Mouse (Mus musculus): ENCODE measurements around the gene Rbm42. TPM values are rescaled to one million over a fixed set of nuclear protein-coding genes. Genes with fewer than 3 reads are reported as not detected.

Rbm42 gene
- polyA plus RNA-seq (2014; fragmentation: Nextera tagmentation; extraction: Ambion mirVana) = 96.4 and 101 TPM in 2 replicates

GRCm38 (mm10) chr7:30649591-30650540, at the start of gene Rbm42:
Gene Rbm42 (minus strand): TSS chr7:30650317.
- Histone ChIP-seq H3K36me3 (ENCODE audit: control insufficient read depth, insufficient read depth, low read length) (peaks cover 51% of the 10 kb centered on the region), H3K4me2 (ENCODE audit: low read length) (peak within 1 kb of the TSS; percentile 96), H3K9me3 (ENCODE audit: control insufficient read depth, low read length) (no peaks in the 10 kb centered on the region), H3K9ac (ENCODE audit: low read length) (peak within 1 kb of the TSS; percentile 93), H3K27ac (ENCODE audit: low read depth) (peak within 1 kb of the TSS; percentile 54; the same call in 1 of the 2 replicates), H3K4me3 (ENCODE audit: low read depth, low read length) (peak within 1 kb of the TSS; percentile 96), H3K27me3 (replicated peaks; ENCODE audit: control insufficient read depth, insufficient read depth, low read length) (no peaks in the 10 kb centered on the region), H3K4me1 (replicated peaks; ENCODE audit: control insufficient read depth, insufficient read depth, low read length) (peaks cover 3% of the 10 kb centered on the region; the same call in 1 of the 2 replicates)
- peak; percentile 99 for DNase-seq (ENCODE audit: low spot score)
- WGBS = 2% methylated on average over 59 of the region's 59 CpGs
- peak; percentile 99 for ATAC-seq (replicated peaks; ENCODE audit: low FRiP score, low TSS enrichment, low read depth)

GRCm38 (mm10) chr7:30698589-30698988, 48.5 kb upstream of the Rbm42 start, which contains the start of gene 2200002J24Rik:
Gene 2200002J24Rik (plus strand): TSS chr7:30698926.
- no peak within 1 kb of the TSS for H3K9ac ChIP-seq (ENCODE audit: low read length)
- 41% methylated on average over 9 of the region's 9 CpGs for WGBS
- H3K27me3 ChIP-seq (replicated peaks; ENCODE audit: control insufficient read depth, insufficient read depth, low read length) = no peaks in the 10 kb centered on the region
- H3K36me3 ChIP-seq (ENCODE audit: control insufficient read depth, insufficient read depth, low read length) = no peaks in the 10 kb centered on the region
- no peak; the same call in 1 of the 2 replicates for ATAC-seq (replicated peaks; ENCODE audit: low FRiP score, low TSS enrichment, low read depth)
- DNase-seq (ENCODE audit: low spot score) = peak; percentile 54
- no peaks in the 10 kb centered on the region for H3K4me1 ChIP-seq (replicated peaks; ENCODE audit: control insufficient read depth, insufficient read depth, low read length)
- H3K9me3 ChIP-seq (ENCODE audit: control insufficient read depth, low read length) = no peaks in the 10 kb centered on the region
- no peak within 1 kb of the TSS for H3K4me3 ChIP-seq (ENCODE audit: low read depth, low read length)
- H3K4me2 ChIP-seq (ENCODE audit: low read length) = no peak within 1 kb of the TSS
- no peak within 1 kb of the TSS for H3K27ac ChIP-seq (ENCODE audit: low read depth)

DNA sequence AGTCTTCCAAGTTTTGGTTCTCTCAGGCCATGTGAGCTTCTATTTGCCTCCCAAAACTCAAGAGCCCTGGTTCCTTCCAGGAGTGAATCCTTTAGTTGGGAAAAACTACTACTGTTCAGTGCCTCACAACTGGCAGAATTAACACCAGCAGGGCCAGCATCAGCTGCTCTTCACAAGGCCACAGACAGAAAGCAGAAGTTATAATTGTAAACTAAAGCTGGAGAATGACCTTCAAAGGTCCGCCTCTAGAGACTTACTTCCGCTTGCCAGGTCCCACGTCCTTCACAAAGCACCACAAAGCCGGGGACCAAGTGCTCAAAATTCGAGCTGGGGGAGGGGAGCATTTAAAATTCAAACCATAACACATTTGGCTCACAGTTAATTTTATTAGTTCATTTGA, 48.0 kb upstream of the Rbm42 start:
- H3K27ac ChIP-seq (ENCODE audit: low read depth) = no peak overlapping the region
- no peaks in the 10 kb centered on the region for H3K4me1 ChIP-seq (replicated peaks; ENCODE audit: control insufficient read depth, insufficient read depth, low read length)
- ATAC-seq (replicated peaks; ENCODE audit: low FRiP score, low TSS enrichment, low read depth) = no peak
- H3K4me2 ChIP-seq (ENCODE audit: low read length) = no peak overlapping the region
- DNase-seq (ENCODE audit: low spot score) = no peak
- 59% methylated on average over 5 of the region's 5 CpGs for WGBS
- H3K4me3 ChIP-seq (ENCODE audit: low read depth, low read length) = no peak overlapping the region
- no peaks in the 10 kb centered on the region for H3K27me3 ChIP-seq (replicated peaks; ENCODE audit: control insufficient read depth, insufficient read depth, low read length)
- H3K9me3 ChIP-seq (ENCODE audit: control insufficient read depth, low read length) = no peaks in the 10 kb centered on the region
- H3K36me3 ChIP-seq (ENCODE audit: control insufficient read depth, insufficient read depth, low read length) = no peaks in the 10 kb centered on the region
- no peak overlapping the region for H3K9ac ChIP-seq (ENCODE audit: low read length)

- DNase-seq (ENCODE audit: low spot score) (no peak), ATAC-seq (replicated peaks; ENCODE audit: low FRiP score, low TSS enrichment, low read depth) (no peak)
- Histone ChIP-seq H3K4me1 (replicated peaks; ENCODE audit: control insufficient read depth, insufficient read depth, low read length) (no peaks in the 10 kb centered on the region), H3K4me2 (ENCODE audit: low read length) (no peak overlapping the region), H3K9me3 (ENCODE audit: control insufficient read depth, low read length) (no peaks in the 10 kb centered on the region), H3K27ac (ENCODE audit: low read depth) (no peak overlapping the region), H3K4me3 (ENCODE audit: low read depth, low read length) (no peak overlapping the region), H3K36me3 (ENCODE audit: control insufficient read depth, insufficient read depth, low read length) (no peaks in the 10 kb centered on the region), H3K27me3 (replicated peaks; ENCODE audit: control insufficient read depth, insufficient read depth, low read length) (peaks cover 15% of the 10 kb centered on the region), H3K9ac (ENCODE audit: low read length) (no peak overlapping the region)
- 74% methylated on average over 6 of the region's 6 CpGs for WGBS
Observed at GRCm38 (mm10) chr7:30688325-30688724, 38.2 kb upstream of the Rbm42 start.

GRCm38 (mm10) chr7:30683425-30683824, 33.3 kb upstream of the Rbm42 start:
- DNase-seq (ENCODE audit: low spot score) (no peak), ATAC-seq (replicated peaks; ENCODE audit: low FRiP score, low TSS enrichment, low read depth) (no peak)
- WGBS = 77% methylated on average over 2 of the region's 2 CpGs
- H3K9me3 ChIP-seq (ENCODE audit: control insufficient read depth, low read length) = peaks cover 2% of the 10 kb centered on the region; the same call in 1 of the 2 replicates
- H3K27me3 ChIP-seq (replicated peaks; ENCODE audit: control insufficient read depth, insufficient read depth, low read length) = peaks cover 15% of the 10 kb centered on the region
- H3K4me2 ChIP-seq (ENCODE audit: low read length) = no peak overlapping the region
- H3K9ac ChIP-seq (ENCODE audit: low read length) = no peak overlapping the region
- H3K4me3 ChIP-seq (ENCODE audit: low read depth, low read length) = no peak overlapping the region
- no peak overlapping the region for H3K27ac ChIP-seq (ENCODE audit: low read depth)
- H3K4me1 ChIP-seq (replicated peaks; ENCODE audit: control insufficient read depth, insufficient read depth, low read length) = no peaks in the 10 kb centered on the region
- H3K36me3 ChIP-seq (ENCODE audit: control insufficient read depth, insufficient read depth, low read length) = no peaks in the 10 kb centered on the region

DNA sequence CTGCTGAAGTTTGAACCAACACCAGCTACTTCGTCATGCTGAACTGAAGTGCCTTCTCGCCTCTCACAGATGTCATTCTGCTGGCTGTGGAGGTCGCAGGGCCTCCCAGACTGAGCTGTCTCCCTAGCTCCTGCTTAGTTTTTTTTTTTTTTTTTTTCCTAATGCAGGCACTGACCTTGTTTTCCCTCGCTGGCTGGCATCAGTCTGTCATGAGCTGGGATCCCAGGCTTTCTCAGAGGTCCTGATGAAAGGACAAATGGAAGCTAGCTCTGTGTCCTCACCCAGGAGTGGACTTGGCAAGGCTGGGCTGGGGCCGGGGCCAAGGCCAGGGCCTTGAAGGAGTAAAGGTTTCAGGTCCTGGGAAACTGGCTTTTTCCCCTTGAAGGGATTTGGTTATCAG, 31.8 kb upstream of the Rbm42 start:
- Histone ChIP-seq H3K27ac (ENCODE audit: low read depth) (no peak overlapping the region), H3K9ac (ENCODE audit: low read length) (no peak overlapping the region), H3K36me3 (ENCODE audit: control insufficient read depth, insufficient read depth, low read length) (no peaks in the 10 kb centered on the region), H3K27me3 (replicated peaks; ENCODE audit: control insufficient read depth, insufficient read depth, low read length) (0 out of 2 replicates have a peak, but pooled peaks cover under 1% of the 10 kb centered on the region), H3K4me3 (ENCODE audit: low read depth, low read length) (no peak overlapping the region), H3K4me2 (ENCODE audit: low read length) (no peak overlapping the region), H3K4me1 (replicated peaks; ENCODE audit: control insufficient read depth, insufficient read depth, low read length) (no peaks in the 10 kb centered on the region), H3K9me3 (ENCODE audit: control insufficient read depth, low read length) (peaks cover 3% of the 10 kb centered on the region; the same call in 1 of the 2 replicates)
- WGBS = 54% methylated on average over 5 of the region's 5 CpGs
- ATAC-seq (replicated peaks; ENCODE audit: low FRiP score, low TSS enrichment, low read depth) (no peak), DNase-seq (ENCODE audit: low spot score) (no peak)

DNA sequence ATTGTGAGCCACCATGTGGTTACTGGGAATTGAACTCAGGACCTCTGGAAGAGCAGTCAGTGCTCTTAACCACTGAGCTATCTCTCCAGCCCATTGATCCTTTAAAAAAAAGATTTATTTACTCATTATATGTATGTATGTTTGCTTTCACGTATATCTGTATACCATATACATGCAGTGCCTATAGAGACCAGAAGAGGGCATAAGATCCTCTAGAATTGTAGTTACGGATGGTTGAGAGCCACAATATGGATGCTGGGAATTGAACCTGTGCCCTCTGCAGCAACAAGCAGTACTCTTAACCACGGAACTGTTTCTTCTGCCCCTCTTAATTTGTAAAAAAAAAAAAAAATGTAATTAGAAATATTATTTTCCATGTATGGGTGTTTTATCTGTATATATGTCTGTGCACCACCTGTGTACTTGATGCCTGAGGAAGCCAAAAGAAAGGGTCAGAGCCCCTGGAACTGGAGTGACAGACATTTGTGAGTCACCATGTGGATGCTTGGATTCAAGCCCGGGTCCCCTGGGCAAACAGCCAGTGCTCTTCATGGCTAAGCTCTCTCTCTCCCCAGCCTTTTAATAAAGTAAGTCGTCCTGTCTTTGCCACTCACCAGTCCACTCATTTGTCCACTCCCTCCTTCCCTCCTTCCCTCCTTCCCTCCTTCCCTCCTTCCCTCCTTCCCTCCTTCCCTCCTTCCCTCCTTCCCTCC, 28.3 kb upstream of the Rbm42 start:
- Histone ChIP-seq H3K4me2 (ENCODE audit: low read length) (no peak overlapping the region), H3K9me3 (ENCODE audit: control insufficient read depth, low read length) (peaks cover 3% of the 10 kb centered on the region; the same call in 1 of the 2 replicates), H3K36me3 (ENCODE audit: control insufficient read depth, insufficient read depth, low read length) (no peaks in the 10 kb centered on the region), H3K27ac (ENCODE audit: low read depth) (no peak overlapping the region), H3K9ac (ENCODE audit: low read length) (no peak overlapping the region), H3K27me3 (replicated peaks; ENCODE audit: control insufficient read depth, insufficient read depth, low read length) (no peaks in the 10 kb centered on the region), H3K4me3 (ENCODE audit: low read depth, low read length) (no peak overlapping the region), H3K4me1 (replicated peaks; ENCODE audit: control insufficient read depth, insufficient read depth, low read length) (no peaks in the 10 kb centered on the region)
- DNase-seq (ENCODE audit: low spot score) (no peak), ATAC-seq (replicated peaks; ENCODE audit: low FRiP score, low TSS enrichment, low read depth) (no peak)
- WGBS = 66% methylated on average over 5 of the region's 5 CpGs

DNA sequence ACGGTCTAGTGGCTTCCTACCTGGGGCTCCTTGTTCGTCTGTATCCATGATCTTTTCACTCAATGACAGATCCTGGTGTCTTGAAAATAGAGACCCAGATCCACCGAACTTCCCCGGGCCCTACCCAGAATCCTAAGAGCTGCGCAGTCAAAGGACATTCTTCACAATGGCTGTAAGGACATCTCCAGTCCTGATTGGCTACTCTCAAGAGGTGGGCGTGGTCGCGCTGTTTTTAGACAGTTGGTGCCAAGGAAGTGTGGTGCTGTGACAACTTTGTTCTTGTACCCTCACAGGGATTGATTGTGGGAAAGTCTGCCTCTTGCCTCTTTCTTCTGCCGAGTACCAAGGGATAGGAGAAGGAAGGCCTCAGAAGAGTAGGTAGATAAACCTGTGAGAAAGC, 21.4 kb upstream of the Rbm42 start, which contains the start of gene Pmis2:
TSS of gene Pmis2 (minus strand) at position 126 of the 400 bp plus-strand sequence.
- ATAC-seq (replicated peaks; ENCODE audit: low FRiP score, low TSS enrichment, low read depth) = no peak
- H3K27me3 ChIP-seq (replicated peaks; ENCODE audit: control insufficient read depth, insufficient read depth, low read length) = no peaks in the 10 kb centered on the region
- 68% methylated on average over 9 of the region's 9 CpGs for WGBS
- no peak within 1 kb of the TSS for H3K27ac ChIP-seq (ENCODE audit: low read depth)
- H3K4me2 ChIP-seq (ENCODE audit: low read length) = no peak within 1 kb of the TSS
- no peak for DNase-seq (ENCODE audit: low spot score)
- no peaks in the 10 kb centered on the region for H3K4me1 ChIP-seq (replicated peaks; ENCODE audit: control insufficient read depth, insufficient read depth, low read length)
- no peak within 1 kb of the TSS for H3K9ac ChIP-seq (ENCODE audit: low read length)
- no peaks in the 10 kb centered on the region for H3K9me3 ChIP-seq (ENCODE audit: control insufficient read depth, low read length)
- H3K4me3 ChIP-seq (ENCODE audit: low read depth, low read length) = no peak within 1 kb of the TSS
- H3K36me3 ChIP-seq (ENCODE audit: control insufficient read depth, insufficient read depth, low read length) = no peaks in the 10 kb centered on the region

Data from intestine, embryonic 14.5 days (tissue).